Mouse (Mus musculus): ENCODE results near the gene Mmaa.

DNA sequence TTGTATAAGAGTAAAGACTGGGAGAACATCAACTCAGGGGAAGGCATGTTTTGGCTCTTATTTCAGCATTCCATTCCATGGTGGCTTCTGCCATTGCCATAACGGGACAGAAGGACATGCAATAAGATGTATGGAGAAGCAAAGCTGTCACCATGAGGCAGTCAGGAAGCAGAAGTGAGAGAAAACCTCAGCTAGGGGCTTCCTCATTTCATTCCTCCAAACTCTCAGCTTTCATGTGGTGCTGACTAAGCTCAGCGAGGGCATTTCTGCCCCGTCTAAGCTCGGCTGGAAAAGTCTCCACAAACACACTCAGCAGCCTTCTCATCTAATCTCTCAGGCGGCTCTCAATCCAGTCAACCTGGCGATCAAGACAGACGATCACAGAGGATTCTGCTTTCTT, 69.2 kb downstream of the Mmaa start:
- TF ChIP-seq CHD2 (IDR thresholded peaks at IDR 0.05; ENCODE audit: low read depth, low read length): no peak
- no peak for TF ChIP-seq HCFC1 (IDR thresholded peaks at IDR 0.05; ENCODE audit: borderline replicate concordance, insufficient read depth, low read length)
